Mouse (Mus musculus) lung, postnatal 0 days (tissue): ENCODE results near the gene Fhl2. TPM values are rescaled to one million over a fixed set of nuclear protein-coding genes. Genes with fewer than 3 reads are reported as not detected.

Experiments used
- ATAC-seq: fragments of 200-750 bp; cut with Nextera tagmentation; 2 replicates; pipeline ENCODE4 v1.8.0; 2017; ENCODE audit warnings: moderate library complexity
- DNase-seq: peaks from one replicate; pipeline ENCODE4 v3.0.0-alpha.2; 2016; ENCODE audit warnings: low spot score
- H3K27ac ChIP-seq: fragments of 300-500 bp; sonication (generic); 2 replicates; pipeline ENCODE4 v1.5.1; 2014; ENCODE audit warnings: antibody characterized with exemption, mild to moderate bottlenecking, low read length, mixed read lengths
- H3K27me3 ChIP-seq: fragments of 300-500 bp; sonication (generic); replicated peaks from 2 replicates; pipeline ENCODE4 v1.6.1; 2014; ENCODE audit warnings: low read length, mixed read lengths; ENCODE audit not compliant: insufficient read depth
- H3K36me3 ChIP-seq: fragments of 300-500 bp; sonication (generic); 2 replicates; pipeline ENCODE4 v1.6.1; 2014; ENCODE audit warnings: low read length, mixed read lengths; ENCODE audit not compliant: insufficient read depth
- H3K4me1 ChIP-seq: fragments of 300-500 bp; sonication (generic); 2 replicates; pipeline ENCODE4 v1.6.1; 2014; ENCODE audit warnings: antibody characterized with exemption, low read depth, low read length, mixed read lengths; ENCODE audit not compliant: insufficient read depth
- H3K4me2 ChIP-seq: fragments of 300-500 bp; sonication (generic); replicated peaks from 2 replicates; pipeline ENCODE4 v1.6.1; 2014; ENCODE audit warnings: low read depth, mild to moderate bottlenecking, low read length, moderate library complexity, mixed read lengths
- H3K4me3 ChIP-seq: fragments of 300-500 bp; sonication (generic); 2 replicates; pipeline ENCODE4 v1.5.1; 2014; ENCODE audit warnings: low read depth, low read length
- H3K9ac ChIP-seq: fragments of 300-500 bp; sonication (generic); replicated peaks from 2 replicates; pipeline ENCODE4 v1.6.1; 2014; ENCODE audit warnings: low read depth, mild to moderate bottlenecking
- H3K9me3 ChIP-seq: fragments of 300-500 bp; sonication (generic); 2 replicates; pipeline ENCODE4 v1.6.1; 2016; ENCODE audit warnings: low read length, mixed read lengths
- CTCF ChIP-seq: IDR thresholded peaks from 2 replicates; pipeline ENCODE4 v1.5.1; 2016; ENCODE audit warnings: antibody characterized with exemption, mild to moderate bottlenecking
- EP300 ChIP-seq: IDR thresholded peaks from 2 replicates; pipeline ENCODE4 v1.6.1; 2016; ENCODE audit warnings: antibody characterized with exemption, mild to moderate bottlenecking, control low read depth
- WGBS: fragments of 180-500 bp; shearing (Covaris S2); extraction: QIAGEN DNeasy Blood & Tissue Kit; methylation state at CpG from one replicate; pipeline ENCODE4 v1.1.7; 2014; 5-methylcytosine and 5-hydroxymethylcytosine counted together
- polyA plus RNA-seq: library from polyadenylated mRNA; unstranded; fragments of >200 nt; fragmentation: Nextera tagmentation; extraction: Ambion mirVana; gene quantifications from 2 replicates; pipeline ENCODE4 v1.2.1, GENCODE M21; 2015

Gene Fhl2
- polyA plus RNA-seq, 1 experiment from 2014 or later, result 21.0 TPM

GRCm38 (mm10) chr1:43211274-43211673 is 14.5 kb upstream of the Fhl2 start:
- ATAC-seq, result no peak
- TF ChIP-seq EP300 (no peak), CTCF (no peak)
- WGBS, result 13% methylated on average over 1 of the region's 1 CpGs

GRCm38 (mm10) chr1:43210285-43210684 is 13.5 kb upstream of the Fhl2 start:
- H3K27me3 ChIP-seq, result no peaks in the 10 kb centered on the region
- no peak overlapping the region for H3K9ac ChIP-seq
- no peaks in the 10 kb centered on the region for H3K36me3 ChIP-seq
- WGBS, result 72% methylated on average over 9 of the region's 9 CpGs
- ATAC-seq (no peak), DNase-seq (no peak)
- H3K4me1 ChIP-seq, result no peaks in the 10 kb centered on the region
- no peak overlapping the region for H3K27ac ChIP-seq
- no peak overlapping the region for H3K4me3 ChIP-seq
- H3K9me3 ChIP-seq, result no peaks in the 10 kb centered on the region
- TF ChIP-seq EP300, result no peak
- no peak for TF ChIP-seq CTCF
- no peak overlapping the region for H3K4me2 ChIP-seq

More at GRCm38 (mm10) chr1:43211274-43211673, 14.5 kb upstream of the Fhl2 start:
- Histone ChIP-seq H3K4me3 (no peak overlapping the region), H3K27ac (no peak overlapping the region), H3K36me3 (no peaks in the 10 kb centered on the region), H3K27me3 (no peaks in the 10 kb centered on the region), H3K9ac (no peak overlapping the region), H3K4me2 (no peak overlapping the region), H3K4me1 (no peaks in the 10 kb centered on the region; the same call in 1 of the 2 replicates), H3K9me3 (no peaks in the 10 kb centered on the region)
- DNase-seq, result no peak

GRCm38 (mm10) chr1:43207147-43207546 is 10.4 kb upstream of the Fhl2 start:
- no peaks in the 10 kb centered on the region for H3K4me1 ChIP-seq
- ATAC-seq (no peak), DNase-seq (no peak)
- TF ChIP-seq EP300, result no peak
- no peak for TF ChIP-seq CTCF
- no peak overlapping the region for H3K27ac ChIP-seq
- no peak overlapping the region for H3K9ac ChIP-seq
- H3K4me2 ChIP-seq, result no peak overlapping the region
- no peaks in the 10 kb centered on the region for H3K9me3 ChIP-seq
- H3K27me3 ChIP-seq, result no peaks in the 10 kb centered on the region
- H3K4me3 ChIP-seq, result no peak overlapping the region
- no peaks in the 10 kb centered on the region for H3K36me3 ChIP-seq
- 91% methylated on average over 1 of the region's 1 CpGs for WGBS

GRCm38 (mm10) chr1:43203282-43203681 is 6.5 kb upstream of the Fhl2 start:
- no peak overlapping the region for H3K27ac ChIP-seq
- ATAC-seq, result no peak
- no peak overlapping the region for H3K4me2 ChIP-seq

GRCm38 (mm10) chr1:43202226-43202625 is 5.4 kb upstream of the Fhl2 start:
- ATAC-seq (no peak), DNase-seq (no peak)
- TF ChIP-seq EP300 (no peak), CTCF (no peak)
- no peak overlapping the region for H3K9ac ChIP-seq
- no peaks in the 10 kb centered on the region for H3K36me3 ChIP-seq
- H3K27ac ChIP-seq, result no peak overlapping the region
- H3K4me1 ChIP-seq, result no peaks in the 10 kb centered on the region
- H3K27me3 ChIP-seq, result no peaks in the 10 kb centered on the region
- no peaks in the 10 kb centered on the region for H3K9me3 ChIP-seq
- H3K4me3 ChIP-seq, result no peak overlapping the region
- no peak overlapping the region for H3K4me2 ChIP-seq

More at GRCm38 (mm10) chr1:43203282-43203681, 6.5 kb upstream of the Fhl2 start:
- H3K9ac ChIP-seq, result no peak overlapping the region
- WGBS, result 19% methylated on average over 5 of the region's 5 CpGs
- H3K9me3 ChIP-seq, result no peaks in the 10 kb centered on the region
- no peaks in the 10 kb centered on the region for H3K27me3 ChIP-seq
- no peak overlapping the region for H3K4me3 ChIP-seq
- no peak for TF ChIP-seq CTCF
- no peaks in the 10 kb centered on the region for H3K36me3 ChIP-seq
- DNase-seq, result no peak
- H3K4me1 ChIP-seq, result no peaks in the 10 kb centered on the region

GRCm38 (mm10) chr1:43201796-43202195 is 5.0 kb upstream of the Fhl2 start:
- H3K4me2 ChIP-seq, result no peak overlapping the region

GRCm38 (mm10) chr1:43199867-43200240 is 3.1 kb upstream of the Fhl2 start:
- H3K9me3 ChIP-seq, result no peaks in the 10 kb centered on the region
- H3K36me3 ChIP-seq, result no peaks in the 10 kb centered on the region
- H3K4me1 ChIP-seq, result no peaks in the 10 kb centered on the region
- WGBS, result 50% methylated on average over 3 of the region's 3 CpGs
- ATAC-seq (no peak), DNase-seq (no peak)
- H3K4me2 ChIP-seq, result no peak overlapping the region
- H3K27ac ChIP-seq, result no peak overlapping the region
- TF ChIP-seq EP300 (no peak), CTCF (no peak)
- H3K4me3 ChIP-seq, result no peak overlapping the region
- H3K9ac ChIP-seq, result no peak overlapping the region
- no peaks in the 10 kb centered on the region for H3K27me3 ChIP-seq

More at GRCm38 (mm10) chr1:43201796-43202195, 5.0 kb upstream of the Fhl2 start:
- DNase-seq, result no peak
- TF ChIP-seq CTCF (no peak), EP300 (no peak)
- WGBS, result 91% methylated on average over 1 of the region's 2 CpGs
- Histone ChIP-seq H3K36me3 (no peaks in the 10 kb centered on the region), H3K27ac (no peak overlapping the region), H3K4me3 (no peak overlapping the region), H3K9me3 (no peaks in the 10 kb centered on the region), H3K27me3 (no peaks in the 10 kb centered on the region), H3K9ac (no peak overlapping the region), H3K4me1 (no peaks in the 10 kb centered on the region)
- ATAC-seq, result no peak
